Mouse (Mus musculus): ENCODE results near the gene Thbs4.

DNA sequence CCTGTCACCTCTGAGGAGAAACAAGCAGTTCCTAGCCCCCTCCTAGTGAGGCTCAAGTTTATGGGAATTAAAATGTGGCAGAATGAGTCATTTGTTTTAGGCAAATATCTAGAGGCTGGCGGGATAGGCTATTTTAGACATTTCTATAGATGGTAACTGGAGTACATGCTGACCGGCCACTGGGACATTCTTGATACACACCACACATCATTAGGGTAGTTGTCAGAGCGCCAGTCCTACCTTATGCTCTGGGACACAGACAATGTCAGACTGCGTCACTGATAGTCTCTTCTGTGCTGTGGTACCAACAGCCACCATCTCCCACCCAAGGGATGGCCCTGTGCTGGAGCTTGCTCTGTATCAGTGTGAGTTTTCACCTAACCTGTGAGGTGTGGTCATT, 35.5 kb downstream of the Thbs4 start:
- TF ChIP-seq POLR2A (IDR thresholded peaks at IDR 0.05; ENCODE audit: borderline replicate concordance, control insufficient read depth, low read depth, low read length) (no peak), CTCF (IDR thresholded peaks at IDR 0.05; ENCODE audit: control insufficient read depth, insufficient read depth, low read length) (no peak)

Data from bone marrow, adult 2 months (tissue).